Mouse (Mus musculus) CH12.LX (cell line): ENCODE data around the gene C130074G19Rik. TPM values are rescaled to one million over a fixed set of nuclear protein-coding genes. Genes with fewer than 3 reads are reported as not detected.

ENCODE experiments used
- DNase-seq: peaks from one replicate; pipeline ENCODE4 v3.0.0-alpha.2; 2013; ENCODE audit errors: extremely low read depth
- H3K27ac ChIP-seq: 2 replicates; pipeline ENCODE4 v1.5.1; 2012; ENCODE audit warnings: low read depth, mild to moderate bottlenecking, control low read depth, moderate library complexity; ENCODE audit not compliant: insufficient read depth
- H3K27me3 ChIP-seq: replicated peaks from 2 replicates; pipeline ENCODE3; 2012; ENCODE audit warnings: inconsistent platforms
- H3K36me3 ChIP-seq, 2 experiments: replicated peaks in 1 of 2; 2 replicates each; pipeline versions ENCODE3 to v1.6.1; 2012; ENCODE audit warnings: inconsistent platforms in 1 of 2, low read length in 1 of 2, mild to moderate bottlenecking in 1 of 2, mixed read lengths in 1 of 2, moderate library complexity in 1 of 2; ENCODE audit not compliant: control insufficient read depth in 1 of 2, insufficient read depth in 1 of 2
- H3K4me1 ChIP-seq, 2 experiments: 2 replicates each; pipeline ENCODE4 v1.6.1; 2012; ENCODE audit warnings: inconsistent platforms in 1 of 2, moderate library complexity in 1 of 2; ENCODE audit not compliant: insufficient read depth in 2 of 2, control insufficient read depth in 1 of 2
- H3K4me2 ChIP-seq: 2 replicates; pipeline ENCODE4 v1.6.1; 2012; ENCODE audit warnings: low read depth, mild to moderate bottlenecking, control low read depth; ENCODE audit not compliant: poor library complexity, insufficient read depth, severe bottlenecking
- H3K4me3 ChIP-seq, 3 experiments: fragments of 150-350 bp in 1 of 3; sonication (generic) in 1 of 3; replicated peaks in 1 of 3; 2 replicates each; pipeline versions ENCODE3 to v1.5.1; 2011 to 2012; ENCODE audit warnings: low read depth in 2 of 3, low read length in 2 of 3, mild to moderate bottlenecking in 2 of 3, moderate library complexity in 2 of 3, control low read depth in 1 of 3, improper control_type of control experiment in 1 of 3, inconsistent platforms in 1 of 3, mixed read lengths in 1 of 3; ENCODE audit not compliant: poor library complexity in 1 of 3
- H3K79me2 ChIP-seq: replicated peaks from 2 replicates; pipeline ENCODE4 v1.6.1; 2012; ENCODE audit warnings: mild to moderate bottlenecking, moderate library complexity; ENCODE audit not compliant: control insufficient read depth, poor library complexity, insufficient read depth, severe bottlenecking; ENCODE audit errors: extremely low read depth
- H3K9ac ChIP-seq: 2 replicates; pipeline ENCODE4 v1.6.1; 2012; ENCODE audit warnings: low read depth, mild to moderate bottlenecking, control low read depth, moderate library complexity; ENCODE audit not compliant: insufficient read depth
- H3K9me3 ChIP-seq: replicated peaks from 2 replicates; pipeline ENCODE3; 2012; ENCODE audit warnings: low read length, inconsistent platforms, mixed read lengths
- CHD1 ChIP-seq: IDR thresholded peaks from 2 replicates; pipeline ENCODE4 v1.6.1; 2012; ENCODE audit warnings: low read depth, low read length, improper control_type of control experiment, inconsistent platforms
- CTCF ChIP-seq, 2 experiments: IDR thresholded peaks in 1 of 2; conservative IDR thresholded peaks in 1 of 2; 2 replicates each; pipeline ENCODE4 v1.5.1; 2011 to 2012; ENCODE audit warnings: low read depth in 2 of 2, low read length in 2 of 2, improper control_type of control experiment in 1 of 2, inconsistent platforms in 1 of 2, mild to moderate bottlenecking in 1 of 2, moderate library complexity in 1 of 2
- EP300 ChIP-seq: IDR thresholded peaks from 2 replicates; pipeline ENCODE4 v1.6.1; 2011; ENCODE audit warnings: low read length, improper control_type of control experiment
- ETS1 ChIP-seq: conservative IDR thresholded peaks from 2 replicates; pipeline ENCODE4 v1.6.1; 2012; ENCODE audit warnings: low read depth, mild to moderate bottlenecking, inconsistent platforms, low read length, improper control_type of control experiment, moderate library complexity
- JUND ChIP-seq: conservative IDR thresholded peaks from 2 replicates; pipeline ENCODE4 v1.6.1; 2011; ENCODE audit warnings: low read depth, low read length, improper control_type of control experiment
- MAX ChIP-seq: IDR thresholded peaks from 2 replicates; pipeline ENCODE4 v1.6.1; 2011; ENCODE audit warnings: low read length, improper control_type of control experiment
- MAZ ChIP-seq: IDR thresholded peaks from 2 replicates; pipeline ENCODE4 v1.6.1; 2012; ENCODE audit warnings: low read depth, mild to moderate bottlenecking, inconsistent platforms, low read length, improper control_type of control experiment, moderate library complexity
- PAX5 ChIP-seq: IDR thresholded peaks from 2 replicates; pipeline ENCODE4 v1.6.1; 2012; ENCODE audit warnings: low read length, inconsistent platforms, mixed read lengths
- RAD21 ChIP-seq: IDR thresholded peaks from 2 replicates; pipeline ENCODE4 v1.6.1; 2011; ENCODE audit warnings: low read depth, mild to moderate bottlenecking, low read length, improper control_type of control experiment, moderate library complexity
- SIN3A ChIP-seq: IDR thresholded peaks from 2 replicates; pipeline ENCODE4 v1.6.1; 2012; ENCODE audit warnings: low read length, improper control_type of control experiment, inconsistent platforms
- TBP ChIP-seq: conservative IDR thresholded peaks from 2 replicates; pipeline ENCODE4 v1.6.1; 2011; ENCODE audit warnings: low read depth, low read length, improper control_type of control experiment
- TCF12 ChIP-seq: IDR thresholded peaks from 2 replicates; pipeline ENCODE4 v1.6.1; 2014; ENCODE audit warnings: low read depth, mild to moderate bottlenecking, inconsistent platforms, low read length, improper control_type of control experiment
- ZKSCAN1 ChIP-seq: IDR thresholded peaks from 2 replicates; pipeline ENCODE4 v1.6.1; 2012; ENCODE audit warnings: low read depth, inconsistent platforms, low read length, improper control_type of control experiment, borderline replicate concordance
- dilution Hi-C: fragments of 300-500 bp; cut with MboI; formaldehyde crosslinking; loops from 2 replicates; pipeline ENCODE4 v1.14.3; 2020; ENCODE audit warnings: low sequenced_read_pairs; ENCODE audit not compliant: extremely low pct_unique_long_range_greater_than_20kb, extremely low pct_ligation_motif_present
- in situ Hi-C: fragments of 300-500 bp; cut with MboI; formaldehyde crosslinking; loops from 3 replicates; pipeline ENCODE4 v1.14.3; 2019; ENCODE audit warnings: low sequenced_read_pairs, low pct_ligation_motif_present, low pct_unique_long_range_greater_than_20kb, mixed read lengths
- polyA plus RNA-seq: library from polyadenylated mRNA; unstranded; fragments of >175 nt; gene quantifications from 2 replicates; pipeline ENCODE4 v1.2.1, GENCODE M21; 2012; ENCODE audit warnings: low read depth; ENCODE audit not compliant: insufficient read length
- total RNA-seq, 2 experiments: library from RNA; depleted of rRNA; stranded (reverse); fragments of 300-350 nt in 1 of 2; fragments of >200 nt in 1 of 2; gene quantifications; 2 replicates each; pipeline ENCODE4 v1.2.3; 2012 to 2014

C130074G19Rik gene
- total and polyA plus RNA-seq, 3 experiments: not detected

DNA sequence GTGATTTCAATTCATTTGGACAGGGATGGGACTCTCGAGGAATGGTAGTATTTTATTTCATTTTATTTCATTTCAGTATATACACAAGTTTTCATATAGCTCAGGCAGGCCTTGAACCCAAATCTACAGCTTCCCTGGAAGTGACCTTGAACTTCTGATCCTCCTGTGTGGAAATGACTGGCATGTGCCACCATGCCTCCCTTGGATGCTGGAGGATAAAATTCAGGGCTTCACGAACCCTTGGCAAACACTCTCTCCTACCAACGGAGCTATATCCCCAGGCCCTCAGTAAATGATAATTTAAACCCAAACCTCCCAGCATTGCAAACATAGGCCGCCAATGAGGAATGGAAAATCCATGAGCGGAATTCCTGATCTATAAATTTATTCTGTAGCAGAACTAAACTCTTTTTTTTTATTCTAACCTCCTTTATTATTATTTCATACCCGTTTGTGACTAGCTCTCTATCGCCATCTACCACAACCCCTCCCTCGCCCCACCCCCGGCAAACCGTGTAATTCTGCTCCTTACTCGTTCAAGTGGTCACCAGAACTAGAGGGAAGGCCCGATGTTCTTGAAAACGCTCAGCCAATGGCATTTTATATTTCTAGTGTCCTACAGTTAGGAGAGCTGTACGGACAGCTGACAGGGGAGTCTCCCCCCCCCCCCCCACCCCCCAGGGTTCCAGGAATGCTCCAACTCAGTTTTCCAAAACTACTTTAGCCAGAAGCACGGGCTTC is 38.5 kb downstream of the C130074G19Rik start:
- Histone ChIP-seq H3K27ac (peak overlapping the region; percentile 72), H3K4me1 (peaks cover 6 to 38% of the 10 kb centered on the region in 2 experiments)

DNA sequence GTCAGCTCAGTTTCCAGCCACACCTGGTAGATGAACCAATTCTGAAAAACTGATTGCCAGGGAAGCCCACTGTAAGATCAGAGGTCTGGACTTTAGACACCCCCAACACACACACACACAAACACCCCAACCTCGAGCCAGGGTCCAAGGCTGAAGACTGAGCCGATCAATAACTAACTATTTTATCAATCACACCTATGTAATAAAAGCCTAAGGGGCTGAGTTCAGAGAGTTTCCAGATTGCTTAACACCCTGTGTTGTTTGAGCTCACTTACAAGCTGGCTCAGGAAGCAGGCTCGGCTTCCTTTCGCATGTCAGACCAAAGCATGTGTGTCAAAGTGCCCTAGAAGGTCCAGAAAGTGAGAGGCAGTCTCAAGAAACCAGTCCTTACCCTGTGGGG is 45.4 kb downstream of the C130074G19Rik start:
- dilution Hi-C loops (no loop called here), in situ Hi-C loops (loop anchor here (25.0 kb wide), 1 partner anchor 350 kb away; no protein-coding TSS in a partner anchor)
- Histone ChIP-seq H3K9ac (no peak overlapping the region), H3K27ac (no peak overlapping the region), H3K36me3 (peaks cover 6 to 65% of the 10 kb centered on the region in 2 experiments), H3K27me3 (no peaks in the 10 kb centered on the region), H3K4me2 (no peak overlapping the region), H3K79me2 (no peaks in the 10 kb centered on the region), H3K4me1 (peaks cover 0 to 28% of the 10 kb centered on the region in 2 experiments; a peak in 2 of 4 replicates), H3K4me3 (no peak overlapping the region), H3K9me3 (no peaks in the 10 kb centered on the region)
- no peak for TF ChIP-seq TBP
- no peak for DNase-seq

More for the DNA sequence above, 38.5 kb downstream of the C130074G19Rik start:
- TF ChIP-seq SIN3A (no peak), MAZ (0 out of 2 replicates have a peak, but pooled peaks have one; percentile 55), CTCF (conservative IDR thresholded peaks at IDR 0.05 in 1 of 2, IDR thresholded peaks at IDR 0.05 in 1 of 2; ENCODE audit: low read depth in 2 of 2, low read length in 2 of 2) (peak in 1 of 2 experiments; percentile 36; a peak in 2 of 4 replicates)
- H3K36me3 ChIP-seq: peaks cover 2 to 17% of the 10 kb centered on the region in 2 experiments
- in situ Hi-C loops: loop anchor here (25.0 kb wide), 1 partner anchor 343 kb away; no protein-coding TSS in a partner anchor
- peak overlapping the region; percentile 81 to 86 (median 81) for H3K4me3 ChIP-seq
- no peaks in the 10 kb centered on the region for H3K27me3 ChIP-seq
- H3K9ac ChIP-seq: peak overlapping the region; percentile 62
- no peaks in the 10 kb centered on the region for H3K9me3 ChIP-seq
- DNase-seq: peak; percentile 55
- no peaks in the 10 kb centered on the region; the same call in 1 of the 2 replicates for H3K79me2 ChIP-seq
- peak overlapping the region; percentile 96 for H3K4me2 ChIP-seq
- dilution Hi-C loops: no loop called here

GRCm38 (mm10) chr1:184836350-184836749 is 46.7 kb downstream of the C130074G19Rik start:
- dilution Hi-C loops (no loop called here), in situ Hi-C loops (loop anchor here (25.0 kb wide), 1 partner anchor 351 kb away; no protein-coding TSS in a partner anchor)
- no peak for TF ChIP-seq PAX5
- TF ChIP-seq TCF12: no peak
- no peak for TF ChIP-seq JUND
- no peak for TF ChIP-seq RAD21
- no peak for TF ChIP-seq MAX
- no peak for TF ChIP-seq EP300
- TF ChIP-seq CHD1: no peak
- TF ChIP-seq ZKSCAN1: no peak
- no peak for TF ChIP-seq CTCF (conservative IDR thresholded peaks at IDR 0.05 in 1 of 2, IDR thresholded peaks at IDR 0.05 in 1 of 2; ENCODE audit: low read depth in 2 of 2, low read length in 2 of 2)
- no peak for TF ChIP-seq TBP
- no peak for TF ChIP-seq ETS1
- H3K9me3 ChIP-seq: no peaks in the 10 kb centered on the region
- H3K4me1 ChIP-seq: peaks cover 0 to 17% of the 10 kb centered on the region in 2 experiments; a peak in 2 of 4 replicates
- DNase-seq: no peak
- no peak overlapping the region for H3K4me3 ChIP-seq
- H3K27me3 ChIP-seq: no peaks in the 10 kb centered on the region
- H3K36me3 ChIP-seq: peaks cover 17 to 78% of the 10 kb centered on the region in 2 experiments
- no peaks in the 10 kb centered on the region for H3K79me2 ChIP-seq
- no peak overlapping the region for H3K9ac ChIP-seq
- no peak overlapping the region for H3K27ac ChIP-seq
- H3K4me2 ChIP-seq: no peak overlapping the region
